ENCODE assay signal across 17 mouse cellular contexts in genomic region chr4:127785786-127786185, GRCm38 (mm10).
DNase-seq lines count a peak whose midpoint lies in the region; ATAC-seq and TF ChIP-seq lines count a peak whose summit lies in the region.
"Had no signal": no experiment of that assay in that cellular context is flagged by ENCODE, and none has a peak within 500 bp of the region (broad histone marks: within the 10 kb centered on the region; RNA-seq: fewer than 3 reads in every experiment).

No protein-coding gene starts in this region.

- H3K4me3 ChIP-seq in lung, adult 2 months (replicated peaks; ENCODE audit: extremely low read depth, low read depth, low read length) = no peak overlapping the region
- H3K4me3 ChIP-seq: embryonic facial prominence, embryonic 13.5 days; hindbrain, embryonic 10.5 days; limb, embryonic 13.5 days; liver, embryonic 15.5 days; neural tube, embryonic 12.5 days had no signal

- TF ChIP-seq CTCF in lung, adult 2 months (IDR thresholded peaks at IDR 0.05; ENCODE audit: insufficient read depth, low read length) = no peak

- DNase-seq in cerebellum, adult 18-20 months = peak; percentile 5 to 6
- DNase-seq in lung, postnatal 14 days = peak; percentile 3
- no peak for DNase-seq in lung, adult 2 months
- peak; percentile 22 to 42 for DNase-seq in cerebellum, postnatal 10 days
- DNase-seq in neural tube, embryonic 10.5 days (ENCODE audit: extremely low spot score, low spot score) = no peak
- DNase-seq in yolk sac, embryonic 10.5 days (ENCODE audit: low spot score) = no peak
- DNase-seq: gastrocnemius, postnatal 36 days; thymus, adult 2 months had no signal

- 67% methylated on average over 3 of the region's 3 CpGs for WGBS in lung, adult 2 months

- H3K4me1 ChIP-seq in lung, adult 2 months (ENCODE audit: control insufficient read depth, insufficient read depth, low read length) = no peaks in the 10 kb centered on the region
- H3K4me1 ChIP-seq: embryonic facial prominence, embryonic 13.5 days; limb, embryonic 13.5 days; liver, embryonic 15.5 days had no signal

- ATAC-seq in cerebellum, adult (ENCODE audit: insufficient number of reproducible peaks, low FRiP score, low TSS enrichment) = no peak
- ATAC-seq: forebrain, embryonic 16.5 days; hindbrain, postnatal 0 days; intestine, postnatal 0 days had no signal

- no peak for TF ChIP-seq POLR2A in lung, adult 2 months (IDR thresholded peaks at IDR 0.05; ENCODE audit: borderline replicate concordance, extremely low read depth, low read depth, low read length)

Comparison
In these comparisons a context has a peak if more than half of its experiments do, and no peak if none do; other contexts are left out.
1. DNase-seq: peak in cerebellum, adult 18-20 months (2 of 2), lung, postnatal 14 days (single experiment) and cerebellum, postnatal 10 days (2 of 2); none in lung, adult 2 months (single experiment), neural tube, embryonic 10.5 days (single experiment) and yolk sac, embryonic 10.5 days (single experiment).